In genomic region chr12:41023511-41024421, GRCm38 (mm10) we compare ENCODE assay signal across 8 mouse cellular contexts. TPM values are rescaled to one million over a fixed set of nuclear protein-coding genes. Genes with fewer than 3 reads are reported as not detected.
DNase-seq lines count a peak whose midpoint lies in the region; ATAC-seq and TF ChIP-seq lines count a peak whose summit lies in the region.

Gene Immp2l (plus strand): TSS chr12:41024090.

- H3K27ac ChIP-seq in forebrain, embryonic 10.5 days: peak within 1 kb of the TSS; percentile 91
- peak within 1 kb of the TSS; percentile 50; the same call in 1 of the 2 replicates for H3K27ac ChIP-seq in heart, embryonic 15.5 days
- H3K27ac ChIP-seq in liver, embryonic 14.5 days: peak within 1 kb of the TSS; percentile 60
- H3K27ac ChIP-seq in neural tube, embryonic 11.5 days (ENCODE audit: low read depth, low read length): no peak within 1 kb of the TSS
- H3K27ac ChIP-seq in stomach, postnatal 0 days (replicated peaks): peak within 1 kb of the TSS; percentile 53; the same call in 1 of the 2 replicates

- peak within 1 kb of the TSS; percentile 75 for H3K9ac ChIP-seq in heart, embryonic 15.5 days
- peak within 1 kb of the TSS; percentile 96 for H3K9ac ChIP-seq in liver, embryonic 14.5 days (replicated peaks)
- H3K9ac ChIP-seq in neural tube, embryonic 11.5 days (ENCODE audit: low read length): peak within 1 kb of the TSS; percentile 86
- peak within 1 kb of the TSS; percentile 70 for H3K9ac ChIP-seq in stomach, postnatal 0 days (ENCODE audit: low read length)

- peak within 1 kb of the TSS; percentile 77 for H3K4me3 ChIP-seq in forebrain, embryonic 10.5 days
- H3K4me3 ChIP-seq in heart, embryonic 15.5 days: peak within 1 kb of the TSS; percentile 64
- H3K4me3 ChIP-seq in liver, embryonic 14.5 days (ENCODE audit: insufficient read depth in 1 of 2, low read depth in 2 of 2, low read length in 2 of 2): peak within 1 kb of the TSS; percentile 71 to 77
- peak within 1 kb of the TSS; percentile 65 for H3K4me3 ChIP-seq in neural tube, embryonic 11.5 days (ENCODE audit: low read depth, low read length)
- peak within 1 kb of the TSS; percentile 71 for H3K4me3 ChIP-seq in stomach, postnatal 0 days (ENCODE audit: low read depth, low read length)

- no peak for TF ChIP-seq EP300 in liver, embryonic 14.5 days (IDR thresholded peaks at IDR 0.05; ENCODE audit: low read depth)
- no peak for TF ChIP-seq EP300 in stomach, postnatal 0 days (optimal IDR thresholded peaks at IDR 0.05)

- no peaks in the 10 kb centered on the region for H3K27me3 ChIP-seq in forebrain, embryonic 10.5 days (ENCODE audit: poor library complexity, severe bottlenecking)
- no peaks in the 10 kb centered on the region for H3K27me3 ChIP-seq in heart, embryonic 15.5 days
- H3K27me3 ChIP-seq in liver, embryonic 14.5 days (ENCODE audit: control insufficient read depth, insufficient read depth, low read length): no peaks in the 10 kb centered on the region
- no peaks in the 10 kb centered on the region for H3K27me3 ChIP-seq in neural tube, embryonic 11.5 days (ENCODE audit: control insufficient read depth, insufficient read depth, low read length)
- H3K27me3 ChIP-seq in stomach, postnatal 0 days (ENCODE audit: control insufficient read depth, insufficient read depth, low read length): no peaks in the 10 kb centered on the region

- TF ChIP-seq CTCF in liver, embryonic 14.5 days (IDR thresholded peaks at IDR 0.05; ENCODE audit: low read depth): no peak
- TF ChIP-seq CTCF in stomach, postnatal 0 days (IDR thresholded peaks at IDR 0.05; ENCODE audit: low read depth): no peak

- no peaks in the 10 kb centered on the region for H3K9me3 ChIP-seq in forebrain, embryonic 10.5 days
- no peaks in the 10 kb centered on the region for H3K9me3 ChIP-seq in heart, embryonic 15.5 days (replicated peaks)
- no peaks in the 10 kb centered on the region for H3K9me3 ChIP-seq in liver, embryonic 14.5 days (ENCODE audit: control insufficient read depth, low read length)
- H3K9me3 ChIP-seq in neural tube, embryonic 11.5 days (ENCODE audit: control insufficient read depth, low read length): no peaks in the 10 kb centered on the region
- no peaks in the 10 kb centered on the region for H3K9me3 ChIP-seq in stomach, postnatal 0 days (ENCODE audit: control insufficient read depth, low read length)

- peak; percentile 97 for ATAC-seq in heart, embryonic 15.5 days (replicated peaks; ENCODE audit: insufficient number of reproducible peaks, insufficient read depth, low FRiP score, low read depth)
- ATAC-seq in liver, embryonic 14.5 days (ENCODE audit: insufficient read depth): peak; percentile 94
- peak; percentile 96 for ATAC-seq in neural tube, embryonic 11.5 days (ENCODE audit: insufficient read depth, low FRiP score, low TSS enrichment)
- ATAC-seq in stomach, postnatal 0 days (ENCODE audit: low FRiP score, low TSS enrichment): peak; percentile 99

- peaks cover 9% of the 10 kb centered on the region for H3K4me1 ChIP-seq in forebrain, embryonic 10.5 days
- H3K4me1 ChIP-seq in heart, embryonic 15.5 days (replicated peaks): no peaks in the 10 kb centered on the region
- peaks cover 4 to 12% of the 10 kb centered on the region in 2 experiments for H3K4me1 ChIP-seq in liver, embryonic 14.5 days (replicated peaks; ENCODE audit: control insufficient read depth in 2 of 2, insufficient read depth in 2 of 2, low read length in 1 of 2)
- no peaks in the 10 kb centered on the region; the same call in 1 of the 2 replicates for H3K4me1 ChIP-seq in neural tube, embryonic 11.5 days (ENCODE audit: control insufficient read depth, insufficient read depth, low read length)
- H3K4me1 ChIP-seq in stomach, postnatal 0 days (replicated peaks; ENCODE audit: control insufficient read depth, insufficient read depth): no peaks in the 10 kb centered on the region

- WGBS in forebrain, embryonic 10.5 days: 4% methylated on average over 64 of the region's 68 CpGs
- 3% methylated on average over 52 of the region's 68 CpGs for WGBS in heart, embryonic 15.5 days
- WGBS in liver, embryonic 14.5 days (ENCODE audit: insufficient replicate concordance): 2% methylated on average over 67 of the region's 68 CpGs
- WGBS in neural tube, embryonic 11.5 days: 4% methylated on average over 57 of the region's 68 CpGs
- 2% methylated on average over 60 of the region's 68 CpGs for WGBS in stomach, postnatal 0 days

- no peaks in the 10 kb centered on the region for H3K36me3 ChIP-seq in forebrain, embryonic 10.5 days (replicated peaks)
- no peaks in the 10 kb centered on the region for H3K36me3 ChIP-seq in heart, embryonic 15.5 days
- no peaks in the 10 kb centered on the region for H3K36me3 ChIP-seq in liver, embryonic 14.5 days (replicated peaks; ENCODE audit: control insufficient read depth, insufficient read depth, low read depth)
- H3K36me3 ChIP-seq in neural tube, embryonic 11.5 days (ENCODE audit: control insufficient read depth, insufficient read depth, low read length): no peaks in the 10 kb centered on the region
- no peaks in the 10 kb centered on the region for H3K36me3 ChIP-seq in stomach, postnatal 0 days (ENCODE audit: control insufficient read depth, insufficient read depth, low read length)

- H3K4me2 ChIP-seq in heart, embryonic 15.5 days: peak within 1 kb of the TSS; percentile 81
- peak within 1 kb of the TSS; percentile 88 for H3K4me2 ChIP-seq in liver, embryonic 14.5 days (ENCODE audit: low read depth)
- peak within 1 kb of the TSS; percentile 76 for H3K4me2 ChIP-seq in neural tube, embryonic 11.5 days (ENCODE audit: low read depth)
- H3K4me2 ChIP-seq in stomach, postnatal 0 days (replicated peaks; ENCODE audit: low read depth): peak within 1 kb of the TSS; percentile 72

- DNase-seq in CD8-positive naive resting alpha-beta T cell, adult 2 months (ENCODE audit: low read depth in 2 of 2, low spot score in 2 of 2): peak; percentile 96 to 98
- peak; percentile 87 for DNase-seq in c-Kit-positive CD71-negative TER-119-negative erythroid progenitor cells, embryonic 14.5 days (ENCODE audit: low read depth)
- peak; percentile 90 for DNase-seq in forebrain, embryonic 10.5 days (ENCODE audit: extremely low spot score, low spot score)
- DNase-seq in kidney, postnatal 25 days: peak; percentile 96
- peak; percentile 94 for DNase-seq in liver, embryonic 14.5 days (ENCODE audit: low read depth in 3 of 3, low spot score in 3 of 3)
- peak; percentile 94 for DNase-seq in neural tube, embryonic 11.5 days (ENCODE audit: low spot score)
- peak; percentile 96 for DNase-seq in stomach, postnatal 0 days (ENCODE audit: low spot score)

RNA-seq across cellular contexts. Expression of gene Immp2l, which starts in this region (rescaled TPM):
- 8.6 and 10.4 TPM in 2 replicates for polyA plus RNA-seq in forebrain, embryonic 10.5 days (2016; fragmentation: Nextera tagmentation; extraction: Ambion mirVana)
- 7.6 and 8.3 TPM in 2 replicates for polyA plus RNA-seq in heart, embryonic 15.5 days (2015; fragmentation: Nextera tagmentation; extraction: Ambion mirVana)
- polyA plus RNA-seq in liver, embryonic 14.5 days (2012; rRNA removed): 4.3 and 4.7 TPM in 2 replicates
- 9.8 and 11.2 TPM in 2 replicates for polyA plus RNA-seq in liver, embryonic 14.5 days (2014; fragmentation: Nextera tagmentation; extraction: Ambion mirVana)
- polyA plus RNA-seq in neural tube, embryonic 11.5 days (2014; fragmentation: Nextera tagmentation; extraction: Ambion mirVana): 4.8 and 9.2 TPM in 2 replicates
- 13.4 and 15.0 TPM in 2 replicates for polyA plus RNA-seq in stomach, postnatal 0 days (2015; fragmentation: Nextera tagmentation; extraction: Ambion mirVana)
